Comparison of ENCODE assay signal across 9 mouse cellular contexts in genomic region chr2:4542629-4543416, GRCm38 (mm10).
DNase-seq lines count a peak whose midpoint lies in the region; ATAC-seq lines count a peak whose summit lies in the region.
"Had no signal": no experiment of that assay in that cellular context is flagged by ENCODE, and none has a peak within 500 bp of the region (broad histone marks: within the 10 kb centered on the region; RNA-seq: fewer than 3 reads in every experiment).

No protein-coding gene starts in this region.

- H3K4me3 ChIP-seq in embryonic facial prominence, embryonic 10.5 days: no peak overlapping the region
- H3K4me3 ChIP-seq in heart, embryonic 11.5 days (ENCODE audit: low read depth, low read length): no peak overlapping the region

- no peak for ATAC-seq in heart, embryonic 11.5 days (replicated peaks; ENCODE audit: insufficient number of reproducible peaks, low FRiP score, low TSS enrichment)
- no peak for ATAC-seq in megakaryocyte-erythroid progenitor cell, adult 5-6 weeks (replicated peaks; ENCODE audit: low FRiP score, low TSS enrichment, poor library complexity, severe bottlenecking)
- no peak for ATAC-seq in monocyte, adult 5-6 weeks (replicated peaks; ENCODE audit: insufficient number of reproducible peaks, low FRiP score, low TSS enrichment, poor library complexity, severe bottlenecking)

- no peaks in the 10 kb centered on the region for H3K9me3 ChIP-seq in embryonic facial prominence, embryonic 10.5 days
- no peaks in the 10 kb centered on the region for H3K9me3 ChIP-seq in heart, embryonic 11.5 days (replicated peaks; ENCODE audit: control insufficient read depth, low read length)

- H3K4me1 ChIP-seq in embryonic facial prominence, embryonic 10.5 days: peaks cover 82% of the 10 kb centered on the region
- peaks cover 33% of the 10 kb centered on the region for H3K4me1 ChIP-seq in heart, embryonic 11.5 days (ENCODE audit: control insufficient read depth, insufficient read depth, low read length)

- H3K27ac ChIP-seq in embryonic facial prominence, embryonic 10.5 days (replicated peaks): peak overlapping the region; percentile 78
- H3K27ac ChIP-seq in heart, embryonic 11.5 days (ENCODE audit: low read depth, low read length): peak overlapping the region; percentile 66; the same call in 1 of the 2 replicates
- H3K27ac ChIP-seq: macrophage had no signal

- peaks cover 61% of the 10 kb centered on the region for H3K36me3 ChIP-seq in embryonic facial prominence, embryonic 10.5 days (replicated peaks)
- no peaks in the 10 kb centered on the region; the same call in 1 of the 2 replicates for H3K36me3 ChIP-seq in heart, embryonic 11.5 days (ENCODE audit: control insufficient read depth, insufficient read depth, low read length)

- H3K9ac ChIP-seq in heart, embryonic 11.5 days (ENCODE audit: low read depth, low read length): no peak overlapping the region

- no peak overlapping the region for H3K4me2 ChIP-seq in heart, embryonic 11.5 days

- no peaks in the 10 kb centered on the region for H3K27me3 ChIP-seq in embryonic facial prominence, embryonic 10.5 days (replicated peaks; ENCODE audit: low read depth, poor library complexity, severe bottlenecking)
- H3K27me3 ChIP-seq in heart, embryonic 11.5 days (ENCODE audit: control insufficient read depth, insufficient read depth, low read length): no peaks in the 10 kb centered on the region

- 60% methylated on average over 11 of the region's 11 CpGs for WGBS in embryonic facial prominence, embryonic 10.5 days
- WGBS in heart, embryonic 11.5 days (ENCODE audit: insufficient replicate concordance): 58% methylated on average over 11 of the region's 11 CpGs

- DNase-seq in cerebellum, postnatal 10 days: peak; percentile 34 to 40
- no peak for DNase-seq in cerebellum, postnatal 4 days (ENCODE audit: low spot score in 2 of 2)
- no peak for DNase-seq in embryonic facial prominence, embryonic 10.5 days (ENCODE audit: low spot score)
- peak; percentile 47 for DNase-seq in kidney, postnatal 14 days
- DNase-seq in cerebellum, adult 8-10 months: no peak

Comparison
In these comparisons a context has a peak if more than half of its experiments do, and no peak if none do; other contexts are left out.
1. DNase-seq: peak in cerebellum, postnatal 10 days (2 of 2) and kidney, postnatal 14 days (single experiment); none in cerebellum, postnatal 4 days (0 of 2), embryonic facial prominence, embryonic 10.5 days (single experiment) and cerebellum, adult 8-10 months (single experiment).